Mouse (Mus musculus) forebrain, embryonic 14.5 days (tissue): ENCODE data around the gene Pde10a. TPM values are rescaled to one million over a fixed set of nuclear protein-coding genes. Genes with fewer than 3 reads are reported as not detected.
A peak's percentile ranks its signal among the peaks of the same experiment; 100 is the strongest.

Source experiments
- ATAC-seq: fragments of 200-750 bp; cut with Nextera tagmentation; 2 replicates; pipeline ENCODE4 v1.8.0; 2017; ENCODE audit warnings: mild to moderate bottlenecking, moderate library complexity
- DNase-seq: peaks from one replicate; pipeline ENCODE4 v3.0.0-alpha.2; 2015; ENCODE audit warnings: low spot score
- H3K27ac ChIP-seq: fragments of 300-500 bp; sonication (generic); 2 replicates; pipeline ENCODE4 v1.5.1; 2014; ENCODE audit warnings: low read depth, mild to moderate bottlenecking, control low read depth, low read length, moderate library complexity
- H3K27me3 ChIP-seq: fragments of 300-500 bp; sonication (generic); replicated peaks from 2 replicates; pipeline ENCODE4 v1.6.1; 2014; ENCODE audit warnings: low read length, control low read depth, mixed read lengths; ENCODE audit not compliant: control insufficient read depth, insufficient read depth
- H3K36me3 ChIP-seq: fragments of 300-500 bp; sonication (generic); 2 replicates; pipeline ENCODE4 v1.6.1; 2014; ENCODE audit warnings: low read length, control low read depth; ENCODE audit not compliant: control insufficient read depth, insufficient read depth
- H3K4me1 ChIP-seq: fragments of 300-500 bp; sonication (generic); 2 replicates; pipeline ENCODE4 v1.6.1; 2014; ENCODE audit warnings: antibody characterized with exemption, low read length, control low read depth; ENCODE audit not compliant: control insufficient read depth, insufficient read depth
- H3K4me2 ChIP-seq: fragments of 300-500 bp; sonication (generic); 2 replicates; pipeline ENCODE4 v1.6.1; 2014; ENCODE audit warnings: mild to moderate bottlenecking, control low read depth, low read length
- H3K4me3 ChIP-seq: fragments of 300-500 bp; sonication (generic); 2 replicates; pipeline ENCODE4 v1.5.1; 2014; ENCODE audit warnings: low read depth, low read length, control low read depth
- H3K9ac ChIP-seq: fragments of 300-500 bp; sonication (generic); 2 replicates; pipeline ENCODE4 v1.6.1; 2014; ENCODE audit warnings: mild to moderate bottlenecking, low read length, control low read depth, moderate library complexity
- H3K9me3 ChIP-seq: fragments of 300-500 bp; sonication (generic); replicated peaks from 2 replicates; pipeline ENCODE4 v1.6.1; 2016; ENCODE audit warnings: low read length, control low read depth, mixed read lengths; ENCODE audit not compliant: control insufficient read depth
- WGBS: fragments of 180-500 bp; shearing (Covaris S2); extraction: QIAGEN DNeasy Blood & Tissue Kit; methylation state at CpG from one replicate; pipeline ENCODE4 v1.1.7; 2014; 5-methylcytosine and 5-hydroxymethylcytosine counted together
- polyA plus RNA-seq: library from polyadenylated mRNA; unstranded; fragments of >200 nt; fragmentation: Nextera tagmentation; extraction: Ambion mirVana; gene quantifications from 2 replicates; pipeline ENCODE4 v1.2.1, GENCODE M21; 2014

The Pde10a gene
- polyA plus RNA-seq, 1 experiment from 2014 or later = 12.1 TPM

DNA sequence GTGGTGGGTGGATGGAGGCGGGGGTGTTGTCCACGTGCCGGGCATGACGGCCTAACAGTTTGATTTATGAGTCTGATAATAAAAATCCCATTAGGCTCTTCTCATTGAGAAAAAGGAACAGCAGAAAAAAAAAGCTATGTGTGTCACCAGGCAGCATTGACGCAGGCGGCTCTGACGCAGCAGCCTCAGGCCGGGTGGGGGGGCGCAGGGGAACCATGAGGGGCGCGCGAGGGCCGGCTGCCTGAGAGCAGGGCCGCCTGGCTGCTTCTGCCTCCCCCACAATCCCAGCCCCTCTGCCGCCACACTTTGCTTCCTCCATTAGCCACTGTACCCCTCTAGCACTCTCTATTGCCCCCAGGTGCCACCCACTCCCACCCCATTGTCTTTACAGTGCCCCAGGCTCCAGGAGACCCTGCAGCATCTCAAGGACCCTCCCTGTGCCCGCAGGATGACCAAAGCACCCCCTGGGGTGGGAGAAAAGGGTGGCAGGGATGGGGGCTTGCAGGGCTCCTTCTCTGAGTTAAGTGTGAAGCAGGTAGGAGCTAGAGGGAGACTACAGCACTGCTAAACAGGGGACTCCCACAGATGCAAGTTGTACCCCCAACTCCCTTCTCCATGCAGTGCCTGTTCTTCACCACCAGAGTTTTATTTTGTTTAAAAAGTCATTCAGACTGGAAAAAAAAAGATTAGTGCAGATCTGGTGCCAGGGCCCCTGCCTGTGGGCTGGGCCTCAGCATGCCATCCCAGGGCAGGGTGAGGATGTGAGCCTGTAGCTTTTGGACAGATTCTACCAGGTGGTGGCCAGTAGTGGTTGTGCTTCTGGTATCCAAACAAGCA is 16.6 kb upstream of the Pde10a start:
- peak; percentile 94 for DNase-seq
- peak overlapping the region; percentile 49; the same call in 1 of the 2 replicates for H3K9ac ChIP-seq
- peak overlapping the region; percentile 50 for H3K4me2 ChIP-seq
- no peaks in the 10 kb centered on the region for H3K36me3 ChIP-seq
- ATAC-seq = peak; percentile 94
- peaks cover 29% of the 10 kb centered on the region for H3K4me1 ChIP-seq
- no peaks in the 10 kb centered on the region for H3K27me3 ChIP-seq
- peak overlapping the region; percentile 49; the same call in 1 of the 2 replicates for H3K27ac ChIP-seq
- peak overlapping the region; percentile 17 for H3K4me3 ChIP-seq
- 0% methylated on average over 14 of the region's 16 CpGs for WGBS
- no peaks in the 10 kb centered on the region for H3K9me3 ChIP-seq

GRCm38 (mm10) chr17:8516006-8516405 is 9.2 kb upstream of the Pde10a start:
- no peak overlapping the region for H3K9ac ChIP-seq
- H3K27me3 ChIP-seq = no peaks in the 10 kb centered on the region
- WGBS = 76% methylated on average over 6 of the region's 6 CpGs
- H3K27ac ChIP-seq = no peak overlapping the region
- no peaks in the 10 kb centered on the region for H3K4me1 ChIP-seq
- no peak for ATAC-seq
- no peak overlapping the region for H3K4me3 ChIP-seq
- DNase-seq = no peak
- no peak overlapping the region for H3K4me2 ChIP-seq
- no peaks in the 10 kb centered on the region for H3K36me3 ChIP-seq
- no peaks in the 10 kb centered on the region for H3K9me3 ChIP-seq

DNA sequence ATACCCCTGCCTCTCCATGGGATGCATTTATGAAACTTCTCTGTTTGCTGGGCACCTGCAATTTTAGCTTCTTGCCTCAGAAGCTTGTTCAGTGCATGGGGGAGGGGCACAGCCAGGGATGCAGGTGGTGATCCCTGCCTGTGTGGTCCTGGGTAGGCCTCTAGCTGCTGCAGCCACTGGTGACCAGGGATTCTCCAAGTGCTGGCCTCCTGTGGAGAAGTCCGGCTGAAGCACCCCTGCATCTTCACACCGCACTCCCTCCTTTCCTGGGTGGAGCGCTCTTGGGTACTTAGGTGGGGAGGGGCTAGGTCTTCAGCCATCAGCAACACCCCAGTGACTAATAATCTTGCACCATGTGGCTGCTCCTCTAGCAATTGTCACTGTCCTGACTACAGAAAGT is 1.2 kb upstream of the Pde10a start:
- Histone ChIP-seq H3K9ac (peak overlapping the region; percentile 77), H3K36me3 (no peaks in the 10 kb centered on the region), H3K4me1 (peaks cover 11% of the 10 kb centered on the region), H3K27me3 (peaks cover 6% of the 10 kb centered on the region), H3K4me2 (peak overlapping the region; percentile 95), H3K27ac (no peak overlapping the region), H3K9me3 (no peaks in the 10 kb centered on the region), H3K4me3 (peak overlapping the region; percentile 54)
- WGBS = 20% methylated on average over 3 of the region's 3 CpGs
- ATAC-seq (peak; percentile 18), DNase-seq (peak; percentile 9)

- 1% methylated on average over 39 of the region's 45 CpGs for WGBS
- H3K4me1 ChIP-seq = peaks cover 11% of the 10 kb centered on the region
- H3K27ac ChIP-seq = no peak overlapping the region
- peak overlapping the region; percentile 54 for H3K4me3 ChIP-seq
- H3K36me3 ChIP-seq = no peaks in the 10 kb centered on the region
- peak overlapping the region; percentile 77 for H3K9ac ChIP-seq
- peak; percentile 88 for DNase-seq
- no peaks in the 10 kb centered on the region for H3K9me3 ChIP-seq
- peak overlapping the region; percentile 95 for H3K4me2 ChIP-seq
- peak; percentile 91 for ATAC-seq
- H3K27me3 ChIP-seq = peaks cover 6% of the 10 kb centered on the region
Observed at GRCm38 (mm10) chr17:8524387-8525165, 596 bp upstream of the Pde10a start.

GRCm38 (mm10) chr17:8525971-8526740 is 984 bp downstream of the Pde10a start:
- H3K9ac ChIP-seq = peak overlapping the region; percentile 77; the same call in 1 of the 2 replicates
- DNase-seq = peak; percentile 16

DNA sequence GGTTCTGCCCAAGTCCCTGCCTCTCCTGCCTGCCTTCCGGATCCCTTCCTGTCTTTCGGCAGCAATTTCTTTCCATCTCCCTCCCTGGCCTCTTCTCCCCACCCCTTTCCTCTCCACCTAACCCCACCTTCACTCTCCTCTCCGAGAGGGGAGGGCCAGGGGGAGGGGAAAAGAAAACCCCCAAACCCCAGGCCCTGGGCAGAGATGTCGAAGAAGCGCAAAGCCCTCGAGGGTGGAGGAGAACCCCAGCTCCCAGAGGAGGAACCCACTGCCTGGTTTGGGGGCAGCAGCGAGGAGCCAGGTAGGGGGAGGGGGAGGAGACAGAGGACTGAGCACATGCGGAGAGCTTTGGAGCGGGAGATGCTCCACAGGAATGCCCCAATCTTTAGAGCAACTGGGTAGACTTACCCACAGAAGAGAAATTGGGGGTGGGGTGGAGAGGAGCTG is 1.7 kb downstream of the Pde10a start:
- Histone ChIP-seq H3K27me3 (peaks cover 6% of the 10 kb centered on the region), H3K4me3 (no peak overlapping the region)

More at GRCm38 (mm10) chr17:8525971-8526740, 984 bp downstream of the Pde10a start:
- Histone ChIP-seq H3K27me3 (peaks cover 6% of the 10 kb centered on the region), H3K9me3 (no peaks in the 10 kb centered on the region), H3K4me1 (peaks cover 11% of the 10 kb centered on the region), H3K36me3 (no peaks in the 10 kb centered on the region), H3K4me2 (peak overlapping the region; percentile 95), H3K4me3 (peak overlapping the region; percentile 54), H3K27ac (no peak overlapping the region)
- no peak for ATAC-seq
- 3% methylated on average over 21 of the region's 21 CpGs for WGBS

DNA sequence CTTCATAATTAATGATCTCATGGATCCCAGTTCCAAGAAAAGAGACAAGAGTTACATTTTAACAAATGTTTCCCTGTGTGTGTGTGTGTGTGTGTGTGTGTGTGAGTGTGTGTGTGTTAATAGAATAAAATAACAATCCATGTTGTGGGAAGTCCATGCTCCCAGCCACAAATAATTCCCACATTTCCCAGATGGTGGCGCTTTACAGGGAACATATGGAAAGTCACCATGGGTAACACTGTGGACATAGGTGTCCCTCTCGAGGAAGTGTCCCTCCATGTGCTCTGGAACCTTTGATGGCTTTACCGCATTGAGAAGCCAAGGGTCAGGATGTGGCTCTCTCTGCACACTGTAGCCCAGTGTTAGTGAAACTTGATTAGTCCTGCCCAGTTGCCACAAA is 3.5 kb downstream of the Pde10a start:
- no peak overlapping the region for H3K9ac ChIP-seq
- DNase-seq = no peak

More for the DNA sequence above, 1.7 kb downstream of the Pde10a start:
- Histone ChIP-seq H3K36me3 (no peaks in the 10 kb centered on the region), H3K9me3 (no peaks in the 10 kb centered on the region), H3K27ac (no peak overlapping the region), H3K9ac (no peak overlapping the region), H3K4me2 (no peak overlapping the region), H3K4me1 (peaks cover 11% of the 10 kb centered on the region)
- ATAC-seq (no peak), DNase-seq (no peak)
- WGBS = 13% methylated on average over 9 of the region's 9 CpGs

DNA sequence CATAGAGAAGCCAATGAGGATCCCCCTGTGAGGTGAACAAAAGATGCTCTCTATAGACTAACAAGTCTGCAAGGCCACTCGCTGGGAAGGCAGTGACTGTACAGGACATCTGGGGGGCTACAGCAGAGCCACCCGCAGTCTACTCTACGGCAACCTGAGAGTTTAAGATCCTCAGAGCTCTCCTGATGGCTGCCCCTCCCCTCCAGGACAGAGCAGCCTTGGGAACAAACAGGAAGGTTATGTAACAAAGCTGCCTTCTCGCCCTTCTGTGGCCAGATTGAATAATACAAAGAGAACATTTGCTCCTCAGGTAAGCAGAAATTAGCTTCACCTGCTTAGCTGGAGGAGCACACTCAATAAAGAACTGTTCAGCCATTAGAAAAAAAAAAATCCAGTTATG is 7.4 kb downstream of the Pde10a start:
- WGBS = 64% methylated on average over 4 of the region's 4 CpGs
- Histone ChIP-seq H3K4me1 (no peaks in the 10 kb centered on the region), H3K36me3 (no peaks in the 10 kb centered on the region), H3K27ac (no peak overlapping the region), H3K9ac (no peak overlapping the region), H3K9me3 (no peaks in the 10 kb centered on the region), H3K4me3 (no peak overlapping the region), H3K27me3 (no peaks in the 10 kb centered on the region), H3K4me2 (no peak overlapping the region)
- ATAC-seq (no peak), DNase-seq (no peak)

More for the DNA sequence above, 3.5 kb downstream of the Pde10a start:
- H3K36me3 ChIP-seq = no peaks in the 10 kb centered on the region
- no peak overlapping the region for H3K4me2 ChIP-seq
- no peak overlapping the region for H3K27ac ChIP-seq
- H3K4me1 ChIP-seq = peaks cover 8% of the 10 kb centered on the region
- no peaks in the 10 kb centered on the region for H3K9me3 ChIP-seq
- H3K4me3 ChIP-seq = no peak overlapping the region
- peaks cover 6% of the 10 kb centered on the region for H3K27me3 ChIP-seq
- 82% methylated on average over 3 of the region's 3 CpGs for WGBS
- ATAC-seq = no peak
